Mouse (Mus musculus): ENCODE measurements at regions not wholly inside any gene's neighbourhood (a gene's known extent, or its start where the extent isn't known, plus 50 kb on each side); places are given as distances from the start of the nearest gene placed in this dataset.

GRCm38 (mm10) chr3:143624906-143625305 is 580.1 kb downstream of the Lmo4 start:
- TF ChIP-seq CTCF (IDR thresholded peaks at IDR 0.05; ENCODE audit: control insufficient read depth, insufficient read depth, low read length) (no peak), POLR2A (IDR thresholded peaks at IDR 0.05; ENCODE audit: borderline replicate concordance, control insufficient read depth, low read depth, low read length) (no peak)
